Mouse (Mus musculus) frontal cortex, postnatal 25 days (tissue): ENCODE data around the gene Dydc2.

ENCODE experiments used
- DNase-seq, 2 experiments: peaks; one replicate each; pipeline ENCODE4 v3.0.0; 2022; ENCODE audit warnings: low spot score in 2 of 2

Dydc2 gene

GRCm38 (mm10) chr14:41035146-41035798 is 33.7 kb downstream of the Dydc2 start:
- DNase-seq: peak in 1 of 2 experiments; percentile 56

GRCm38 (mm10) chr14:41033135-41034110 is 35.6 kb downstream of the Dydc2 start:
- peak; percentile 68 to 76 for DNase-seq

GRCm38 (mm10) chr14:41030989-41031513 is 38.0 kb downstream of the Dydc2 start:
- DNase-seq: no peak

- DNase-seq: no peak
Observed at GRCm38 (mm10) chr14:41029303-41029702, 39.7 kb downstream of the Dydc2 start.

GRCm38 (mm10) chr14:41025594-41026284 is 43.3 kb downstream of the Dydc2 start:
- DNase-seq: no peak

GRCm38 (mm10) chr14:41025087-41025486 is 43.9 kb downstream of the Dydc2 start:
- no peak for DNase-seq

- DNase-seq: no peak
Observed at GRCm38 (mm10) chr14:41021246-41021645, 47.8 kb downstream of the Dydc2 start.

- no peak for DNase-seq
Observed at GRCm38 (mm10) chr14:41017460-41017859, 51.5 kb downstream of the Dydc2 start.

GRCm38 (mm10) chr14:41014701-41015240 is 54.2 kb downstream of the Dydc2 start:
- DNase-seq: no peak

GRCm38 (mm10) chr14:41013630-41014613 is 55.1 kb downstream of the Dydc2 start, which contains the start of gene Fam213a:
Gene Fam213a (minus strand): TSS chr14:41013788.
- DNase-seq: peak; percentile 89

- no peak for DNase-seq
Observed at GRCm38 (mm10) chr14:41013143-41013542, 55.9 kb downstream of the Dydc2 start.

GRCm38 (mm10) chr14:41011916-41012315 is 57.1 kb downstream of the Dydc2 start:
- DNase-seq: no peak

GRCm38 (mm10) chr14:41008138-41008537 is 60.9 kb downstream of the Dydc2 start:
- no peak for DNase-seq

- no peak for DNase-seq
Observed at GRCm38 (mm10) chr14:41007641-41008040, 61.4 kb downstream of the Dydc2 start.

GRCm38 (mm10) chr14:41006899-41007298 is 62.1 kb downstream of the Dydc2 start:
- no peak for DNase-seq

GRCm38 (mm10) chr14:41006263-41006662 is 62.7 kb downstream of the Dydc2 start:
- DNase-seq: no peak

- DNase-seq: no peak
Observed at GRCm38 (mm10) chr14:41005716-41006115, 63.3 kb downstream of the Dydc2 start.

GRCm38 (mm10) chr14:41004201-41005141 is 64.5 kb downstream of the Dydc2 start:
- no peak for DNase-seq

GRCm38 (mm10) chr14:41001576-41001975 is 67.4 kb downstream of the Dydc2 start:
- no peak for DNase-seq
